Mouse (Mus musculus): Measurements from ENCODE around the gene Lpcat2b. TPM values are rescaled to one million over a fixed set of nuclear protein-coding genes. Genes with fewer than 3 reads are reported as not detected.

Gene Lpcat2b
- not detected for total RNA-seq (2023)

GRCm38 (mm10) chr5:107431249-107431648 is at the start of gene Lpcat2b:
Gene Lpcat2b (plus strand): TSS chr5:107431549.

DNA sequence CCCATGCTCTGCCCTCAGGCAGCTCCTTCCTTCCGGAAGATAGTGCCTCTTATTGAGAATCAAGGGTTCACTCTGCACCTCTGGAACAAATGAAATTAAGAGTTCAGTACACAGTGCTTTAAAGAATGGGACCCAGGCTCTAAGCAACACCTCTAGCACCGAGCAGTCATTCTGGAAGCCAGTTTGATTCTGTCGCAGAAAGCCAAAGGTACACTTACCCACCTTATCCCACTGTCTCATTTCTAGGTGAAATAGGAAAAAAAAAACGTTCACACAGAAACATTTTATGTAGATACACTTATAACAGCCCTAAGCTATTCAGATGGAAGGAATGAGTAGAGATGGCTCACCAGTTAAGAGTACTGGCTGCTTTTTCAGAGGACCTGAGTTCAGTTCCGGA is 28.9 kb upstream of the Lpcat2b start, which contains the start of gene Ephx4:
Gene Ephx4, plus strand, starts transcription at position 301 of the 400 bp plus-strand sequence.

GRCm38 (mm10) chr5:107437464-107438281 is 6.3 kb downstream of the Lpcat2b start, which contains the start of gene Btbd8:
Gene Btbd8 (plus strand): TSS chr5:107437997.

Other genes with a start within 250 kb of the Lpcat2b start
- under 1 TPM in 1 of 2 experiments, not detected in 1; 0.61 TPM for gene Tgfbr3, start 141.9 kb upstream of the Lpcat2b start, total RNA-seq (2023)
- under 1 TPM; 0.65 to 0.67 TPM for gene Brdt, start 100.4 kb upstream of the Lpcat2b start, total RNA-seq (2023)
- not detected for gene Ephx4, start 28.8 kb upstream of the Lpcat2b start, total RNA-seq (2023)
- 10 to 100 TPM; 13.5 to 14.3 TPM for gene Btbd8, start 6.4 kb downstream of the Lpcat2b start, total RNA-seq (2023)
- gene Gm42669, start 76.1 kb downstream of the Lpcat2b start, total RNA-seq (2023) = under 1 TPM in 1 of 2 experiments, not detected in 1; 0.21 TPM
- under 1 TPM; 0.32 to 0.62 TPM for gene 1700028K03Rik, start 103.2 kb downstream of the Lpcat2b start, total RNA-seq (2023)
- gene Rpap2, start 165.8 kb downstream of the Lpcat2b start, total RNA-seq (2023) = 10 to 100 TPM; 23.8 to 32.8 TPM
- 10 to 100 TPM; 14.7 to 18.1 TPM for gene Glmn, start 166.3 kb downstream of the Lpcat2b start, total RNA-seq (2023)

All from B cell, adult 67 days (primary cell).